Mouse (Mus musculus) brain, embryonic 18.5 days (tissue): Measurements from ENCODE around the gene Impdh2.
"Not testable (repeated sequence)": the region's sequence is repeated elsewhere in the genome, so short reads cannot be mapped to it uniquely, and the experiment has no call there.

Source experiments
- DNase-seq: peaks from one replicate; pipeline ENCODE4 v3.0.0-alpha.2; 2012; ENCODE audit warnings: low read depth, low spot score

The Impdh2 gene

DNA sequence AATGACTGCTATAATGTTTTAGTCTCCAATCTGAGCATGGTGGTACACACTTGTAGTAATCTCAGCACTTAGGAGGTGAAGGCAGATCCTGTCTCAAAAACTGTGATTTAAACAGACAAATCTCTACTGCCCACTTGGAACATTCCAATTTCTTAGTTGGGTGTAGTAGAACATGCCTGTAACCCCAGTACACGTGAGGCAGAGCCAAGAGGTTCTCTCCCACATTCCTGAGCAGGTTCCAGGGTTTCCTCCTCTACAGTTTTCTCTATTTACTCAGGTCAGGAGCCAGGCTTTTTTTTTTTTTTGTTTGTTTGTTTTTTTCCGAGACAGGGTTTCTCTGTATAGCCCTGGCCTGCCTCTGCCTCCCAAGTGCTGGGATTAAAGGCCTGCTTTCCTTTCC, 39.9 kb downstream of the Impdh2 start:
- DNase-seq, result no peak

DNA sequence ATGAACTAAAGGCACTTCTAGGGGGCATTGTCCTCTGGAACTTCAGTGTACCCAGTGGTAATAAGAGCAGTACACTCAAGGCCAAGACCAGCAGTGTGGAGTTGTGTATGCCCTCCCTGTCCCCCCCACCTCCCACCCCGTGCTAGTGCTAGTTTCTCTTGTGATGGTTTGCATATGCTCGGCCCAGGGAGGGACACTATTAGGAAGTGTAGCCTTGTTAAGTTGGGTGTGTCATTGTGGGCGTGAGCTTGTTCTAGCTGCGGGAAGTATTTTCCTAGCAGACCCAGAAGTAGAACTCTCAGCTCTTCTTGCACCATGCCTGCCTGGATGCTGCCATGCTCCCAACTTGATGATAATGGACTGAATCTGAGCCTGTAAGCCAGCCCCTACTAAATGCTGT, 41.9 kb downstream of the Impdh2 start:
- no peak for DNase-seq

DNA sequence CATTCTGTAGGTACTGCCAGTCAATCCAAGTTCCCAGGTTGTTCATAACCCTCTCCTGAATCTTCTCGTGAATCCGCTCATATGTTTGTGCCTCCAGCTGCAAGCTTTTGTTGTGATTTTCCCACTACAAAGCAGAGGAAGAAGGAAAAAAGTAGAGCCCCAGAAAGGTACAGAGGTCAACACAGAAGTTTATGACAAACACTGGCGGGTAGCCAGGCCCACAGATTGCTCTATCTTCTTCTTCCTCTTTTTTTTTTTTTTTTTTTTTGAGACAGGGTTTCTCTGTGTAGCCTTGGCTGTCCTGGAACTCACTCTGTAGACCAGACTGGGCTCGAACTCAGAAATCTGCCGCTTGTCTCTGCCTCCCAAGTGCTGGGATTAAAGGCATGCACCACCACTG, 47.8 kb downstream of the Impdh2 start:
- not testable (repeated sequence) for DNase-seq

DNA sequence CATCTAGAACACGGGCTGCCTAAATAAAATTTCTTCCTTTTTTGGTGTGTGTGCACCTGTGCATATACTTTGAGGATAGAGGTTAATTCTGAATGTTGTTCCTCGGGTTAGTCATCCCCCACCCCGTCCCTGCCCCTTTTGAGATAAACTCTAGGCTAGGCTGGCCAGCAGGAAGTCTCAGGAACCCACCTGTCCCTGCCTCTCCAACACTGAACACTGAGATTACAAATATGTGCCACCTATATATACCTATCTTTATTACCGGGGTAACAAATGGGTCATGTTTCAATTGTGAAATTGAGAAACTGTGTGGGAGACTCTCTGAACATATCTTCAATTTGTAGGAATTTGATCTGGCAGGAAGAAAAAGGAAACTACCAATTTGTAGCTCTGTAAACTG, 48.8 kb downstream of the Impdh2 start:
- DNase-seq, result no peak

- no peak for DNase-seq
These were observed 51.4 kb downstream of the Impdh2 start for GRCm38 (mm10) chr9:108611488-108611887.
